Mouse (Mus musculus) left cerebral cortex, postnatal 25 days (tissue): ENCODE measurements at regions not wholly inside any gene's neighbourhood (a gene's known extent, or its start where the extent isn't known, plus 50 kb on each side); places are given as distances from the start of the nearest gene placed in this dataset.
A peak's percentile ranks its signal among the peaks of the same experiment; 100 is the strongest.
"Not testable (repeated sequence)": the region's sequence is repeated elsewhere in the genome, so short reads cannot be mapped to it uniquely, and the experiment has no call there.

Experiments
- DNase-seq, 2 experiments: peaks; one replicate each; pipeline ENCODE4 v3.0.0; 2022; ENCODE audit warnings: low spot score in 2 of 2, mixed read lengths in 1 of 2
- intact Hi-C: fragments of 180-260 bp; cut with DNase I; formaldehyde crosslinking; loops from one replicate; pipeline ENCODE4 v1.15.1; 2025

GRCm38 (mm10) chr5:108903134-108903923 is 50.9 kb upstream of the Vmn2r9 start:
- intact Hi-C loops: not testable (repeated sequence)
- DNase-seq: peak; percentile 5 to 6
